Mouse (Mus musculus): Measurements from ENCODE around the gene Slc9a3r1.

The Slc9a3r1 gene

GRCm38 (mm10) chr11:115162832-115163480 is at the start of gene Slc9a3r1:
TSS of gene Slc9a3r1 (plus strand) at chr11:115163341.
- peak; percentile 99 for DNase-seq (ENCODE audit: low spot score in 2 of 2)

- DNase-seq (ENCODE audit: low spot score in 2 of 2), result no peak
Observed at GRCm38 (mm10) chr11:115119409-115119808, 43.7 kb upstream of the Slc9a3r1 start.

- no peak for DNase-seq (ENCODE audit: low spot score in 2 of 2)
Observed at GRCm38 (mm10) chr11:115128483-115128882, 34.7 kb upstream of the Slc9a3r1 start.

GRCm38 (mm10) chr11:115129508-115130126 is 33.5 kb upstream of the Slc9a3r1 start:
- DNase-seq (ENCODE audit: low spot score in 2 of 2), result no peak

GRCm38 (mm10) chr11:115131768-115132381 is 31.3 kb upstream of the Slc9a3r1 start:
- no peak for DNase-seq (ENCODE audit: low spot score in 2 of 2)

- DNase-seq (ENCODE audit: low spot score in 2 of 2), result no peak
Observed at GRCm38 (mm10) chr11:115133800-115134199, 29.3 kb upstream of the Slc9a3r1 start, which contains the start of gene Cd300lf. TSS of gene Cd300lf (minus strand) at chr11:115133992.

- no peak for DNase-seq (ENCODE audit: low spot score in 2 of 2)
Observed at GRCm38 (mm10) chr11:115138597-115139262, 24.4 kb upstream of the Slc9a3r1 start.

- no peak for DNase-seq (ENCODE audit: low spot score in 2 of 2)
Observed at GRCm38 (mm10) chr11:115141970-115142369, 21.2 kb upstream of the Slc9a3r1 start.

GRCm38 (mm10) chr11:115147813-115148212 is 15.3 kb upstream of the Slc9a3r1 start:
- DNase-seq (ENCODE audit: low spot score in 2 of 2), result no peak

- no peak for DNase-seq (ENCODE audit: low spot score in 2 of 2)
Observed at GRCm38 (mm10) chr11:115150741-115151254, 12.3 kb upstream of the Slc9a3r1 start.

GRCm38 (mm10) chr11:115151755-115152429 is 11.2 kb upstream of the Slc9a3r1 start:
- DNase-seq (ENCODE audit: low spot score in 2 of 2), result peak; percentile 23 to 57

GRCm38 (mm10) chr11:115153088-115153487 is 10.1 kb upstream of the Slc9a3r1 start:
- no peak for DNase-seq (ENCODE audit: low spot score in 2 of 2)

GRCm38 (mm10) chr11:115153699-115154292 is 9.3 kb upstream of the Slc9a3r1 start:
- DNase-seq (ENCODE audit: low spot score in 2 of 2), result peak; percentile 68 to 75

GRCm38 (mm10) chr11:115155053-115155634 is 8.0 kb upstream of the Slc9a3r1 start:
- DNase-seq (ENCODE audit: low spot score in 2 of 2), result no peak

GRCm38 (mm10) chr11:115157933-115158719 is 5.0 kb upstream of the Slc9a3r1 start:
- no peak for DNase-seq (ENCODE audit: low spot score in 2 of 2)

GRCm38 (mm10) chr11:115160016-115160797 is 2.9 kb upstream of the Slc9a3r1 start:
- DNase-seq (ENCODE audit: low spot score in 2 of 2), result peak; percentile 89

GRCm38 (mm10) chr11:115160883-115161577 is 2.1 kb upstream of the Slc9a3r1 start:
- peak; percentile 74 to 78 for DNase-seq (ENCODE audit: low spot score in 2 of 2)

GRCm38 (mm10) chr11:115161578-115162204 is 1.4 kb upstream of the Slc9a3r1 start:
- no peak for DNase-seq (ENCODE audit: low spot score in 2 of 2)

All from urinary bladder, postnatal 36 days (tissue).